Mouse (Mus musculus) embryo, embryonic 9.5 days (tissue): ENCODE measurements around the gene Irf2bpl.

ENCODE experiments used
- DNase-seq: peaks from one replicate; pipeline ENCODE4 v3.0.0-alpha.2; 2017; ENCODE audit errors: extremely low spot score

Irf2bpl gene

DNA sequence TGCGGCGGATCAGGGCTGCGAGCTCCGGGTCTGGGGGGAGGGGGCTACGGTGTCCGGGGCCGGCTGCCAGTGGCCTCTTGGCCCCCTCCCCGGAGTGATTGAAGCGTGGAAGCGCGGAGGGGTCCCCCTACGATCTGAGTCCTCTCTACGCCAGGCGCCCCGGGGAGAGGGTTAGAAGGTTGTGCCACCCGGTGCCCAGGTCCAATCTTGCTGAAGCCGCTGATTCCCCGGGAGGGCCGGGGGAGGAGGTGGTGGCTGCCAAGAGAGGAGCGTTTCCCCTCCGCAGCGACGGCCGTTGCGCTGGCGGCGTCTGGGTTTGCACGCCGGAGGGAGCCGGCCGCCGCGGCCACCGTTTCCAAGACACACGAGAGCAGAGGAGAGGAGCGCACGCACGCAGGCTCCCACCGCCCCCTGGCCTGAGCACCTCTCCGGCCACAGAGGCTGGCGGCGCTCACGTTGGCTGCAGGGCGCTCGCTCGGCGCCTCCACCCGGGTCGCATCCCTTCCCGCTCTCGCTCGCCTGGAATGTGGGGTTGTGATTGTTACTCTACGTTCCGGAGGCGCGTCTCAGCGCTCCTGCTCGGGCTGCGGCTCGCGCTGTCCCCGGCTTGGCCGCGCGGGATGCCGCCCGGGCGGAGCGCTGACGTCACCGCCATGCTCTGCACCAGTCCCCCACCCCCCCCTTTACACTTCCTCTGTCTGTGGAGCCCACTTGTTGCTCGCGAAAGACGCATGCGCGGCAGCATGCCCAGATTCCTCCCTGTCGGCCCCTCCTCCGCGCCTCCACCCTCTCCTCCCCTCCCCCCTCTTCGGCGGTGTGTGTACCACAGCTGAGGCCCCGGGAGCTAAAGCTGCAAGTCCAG, at the start of gene Irf2bpl:
Irf2bpl (minus strand) TSS at position 602 of the 862 bp plus-strand sequence.
- DNase-seq = peak; percentile 98

DNA sequence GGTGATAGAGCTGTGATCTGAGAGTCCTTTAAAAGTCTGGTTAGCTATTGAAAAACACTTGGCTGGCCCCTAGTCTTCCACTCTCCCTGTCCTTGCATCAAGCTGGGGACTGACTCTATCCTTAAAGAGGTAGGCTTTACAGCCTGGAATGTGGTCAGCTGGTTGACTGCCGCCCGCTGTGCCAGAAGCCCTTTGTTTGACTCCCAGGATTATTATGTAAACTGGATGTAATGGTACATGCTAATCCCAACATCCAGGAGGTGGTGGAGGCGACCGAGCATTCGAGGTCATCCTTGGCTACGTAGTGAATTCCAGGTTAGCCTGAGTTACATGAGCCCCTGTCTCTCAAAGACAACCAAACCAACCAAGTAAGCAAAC, 48.0 kb upstream of the Irf2bpl start:
- DNase-seq = no peak

DNA sequence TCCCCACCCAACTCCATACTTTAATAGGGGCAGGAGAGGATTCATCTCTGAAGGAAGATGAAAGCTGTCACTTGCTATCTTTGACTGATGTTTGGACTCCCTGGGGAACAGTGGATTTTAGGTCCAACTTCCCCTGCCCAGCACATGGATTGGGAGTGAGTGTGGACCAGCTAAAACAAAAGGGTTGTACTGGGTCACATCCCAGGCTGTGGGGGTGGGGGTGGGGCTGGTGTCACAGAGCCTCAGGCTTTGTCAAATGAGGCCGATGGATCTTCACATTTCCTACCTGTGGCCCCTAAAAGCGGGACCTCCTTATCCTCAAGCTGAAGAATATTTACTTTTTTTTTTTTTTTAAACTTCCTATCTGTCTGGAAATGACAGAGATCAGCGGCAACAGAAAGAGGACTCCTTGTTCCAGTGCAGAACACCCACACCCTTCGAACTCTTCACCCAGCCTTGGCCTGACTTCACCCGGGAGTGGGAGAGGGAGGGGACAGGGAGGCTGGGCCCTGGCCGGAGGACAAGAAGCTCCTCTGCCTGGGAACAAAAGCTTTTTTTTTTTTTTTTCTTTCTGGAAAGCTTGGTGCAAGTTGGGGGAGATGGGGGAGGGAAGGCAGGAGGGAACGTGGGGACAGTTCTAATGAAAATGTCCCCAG, 47.4 kb upstream of the Irf2bpl start:
- DNase-seq = peak; percentile 23

DNA sequence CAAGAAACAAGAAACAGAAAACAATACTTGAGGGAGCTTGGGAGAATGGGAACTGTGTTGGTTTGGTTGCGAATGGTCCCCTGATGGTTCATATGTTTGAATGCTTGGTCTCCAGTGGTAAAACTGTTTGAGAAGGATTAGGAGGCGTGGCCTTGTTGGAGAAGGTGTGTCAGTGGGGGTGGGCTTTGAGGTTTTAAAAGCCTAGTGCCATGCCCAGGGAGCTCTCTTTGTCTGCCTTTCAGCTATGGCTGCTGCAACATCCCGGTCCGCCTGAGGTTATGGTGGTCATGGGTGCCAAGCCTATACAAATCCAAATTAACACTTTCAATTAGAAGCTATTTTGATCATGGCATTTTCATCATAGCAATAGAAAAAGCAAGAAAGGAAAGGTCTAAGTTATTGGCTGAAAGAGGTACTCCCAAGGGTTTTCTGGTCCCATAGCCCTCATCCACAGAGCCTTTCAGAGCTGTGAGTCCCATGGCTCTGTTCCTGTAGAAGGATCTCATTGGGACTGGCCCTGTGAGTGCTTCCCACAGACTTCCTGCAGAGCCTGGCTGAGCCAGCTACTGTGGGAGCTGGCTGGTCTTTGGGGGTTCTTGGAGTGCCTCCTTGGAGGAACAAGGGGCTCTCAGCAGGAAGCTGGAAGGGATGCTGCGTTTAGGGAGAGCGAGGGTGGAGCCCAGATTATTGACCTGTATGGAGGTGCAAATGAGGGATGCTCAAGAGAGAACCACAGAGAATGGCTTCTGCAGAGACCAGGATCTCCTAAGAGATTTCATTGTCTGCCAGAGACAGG, 46.5 kb upstream of the Irf2bpl start:
- DNase-seq = no peak

DNA sequence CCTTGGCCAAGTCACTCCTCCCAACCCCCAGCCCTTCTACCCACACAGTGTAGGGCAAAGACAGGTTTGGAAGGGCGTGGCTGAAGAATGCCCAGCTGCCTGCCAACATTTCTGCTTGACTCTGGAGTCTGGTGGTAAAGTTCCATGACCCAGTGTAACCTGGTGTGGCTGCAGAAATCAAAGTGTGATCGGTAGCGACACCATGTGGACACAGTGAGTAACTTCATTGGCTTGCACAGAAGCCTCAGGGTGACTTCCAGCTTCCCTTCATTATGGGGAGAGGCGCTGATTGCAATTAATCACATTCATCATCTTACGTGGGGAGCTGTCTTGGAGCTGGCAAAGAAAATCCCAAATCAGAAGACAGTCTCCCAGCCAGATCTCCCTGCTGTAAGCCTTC, 39.2 kb upstream of the Irf2bpl start:
- DNase-seq = peak; percentile 68

DNA sequence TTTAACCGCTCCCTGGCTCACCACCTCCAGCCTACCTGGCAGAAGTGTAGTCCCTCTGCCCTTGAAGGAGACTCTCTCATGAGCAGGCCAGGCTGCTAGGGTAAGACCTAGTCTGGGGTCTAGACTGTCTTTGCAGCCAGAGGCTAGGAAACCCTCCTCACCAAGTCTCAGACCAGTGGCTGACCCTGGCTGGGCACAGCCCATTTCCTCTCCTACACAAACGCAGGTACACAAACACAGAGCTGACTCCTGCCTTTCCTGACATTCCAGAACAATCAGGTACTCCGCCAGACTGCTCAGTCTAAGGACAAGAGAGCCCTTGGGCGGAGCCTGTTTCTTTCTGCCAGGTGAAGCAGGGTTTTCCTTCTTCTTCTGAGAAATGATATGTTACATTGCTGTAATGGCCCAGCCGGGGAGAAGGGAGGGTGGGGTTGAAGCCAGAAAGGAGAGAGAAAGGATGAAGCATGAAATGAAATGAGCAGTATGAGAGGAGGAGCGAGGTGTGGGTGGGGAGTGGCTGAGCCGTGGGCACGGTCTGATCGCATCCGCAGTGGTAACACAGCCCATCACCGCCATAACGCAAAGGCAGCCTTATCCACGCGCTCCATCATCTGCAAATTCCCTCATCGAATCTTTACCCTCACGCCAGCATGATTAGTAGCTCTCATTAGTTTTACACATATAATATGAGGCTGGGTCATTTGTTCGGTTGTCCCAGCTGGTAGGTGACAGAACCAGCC, 34.6 kb upstream of the Irf2bpl start:
- DNase-seq = no peak

DNA sequence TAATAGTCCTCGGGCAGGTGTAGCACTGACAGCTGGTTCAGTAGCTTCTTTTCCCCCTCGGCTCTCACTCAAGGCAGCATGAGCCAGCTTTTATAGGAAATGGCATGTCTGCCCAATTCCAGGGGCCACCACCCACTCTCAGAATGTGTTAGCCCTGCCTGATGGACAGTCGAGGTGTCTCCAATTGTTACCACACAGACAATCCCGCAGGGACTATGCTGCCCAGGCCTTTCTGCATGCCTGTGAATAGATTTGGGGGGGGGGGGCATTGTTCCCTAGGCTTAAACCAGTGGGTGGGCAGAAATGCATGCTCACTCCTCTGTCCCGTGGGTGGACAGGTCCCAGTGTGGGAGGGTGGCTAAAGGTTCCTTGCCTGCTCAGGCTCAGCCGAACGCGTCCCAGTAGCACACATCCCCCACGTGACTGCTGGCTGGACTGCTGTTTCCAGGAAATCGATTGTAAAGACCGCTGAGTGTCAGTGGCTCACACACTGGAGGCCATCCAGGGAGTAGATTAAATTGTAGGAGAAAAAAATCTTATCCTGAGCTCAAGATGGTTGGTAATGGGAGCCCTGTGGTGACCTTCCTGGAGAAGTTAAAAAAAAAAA, 33.9 kb upstream of the Irf2bpl start:
- DNase-seq = no peak

DNA sequence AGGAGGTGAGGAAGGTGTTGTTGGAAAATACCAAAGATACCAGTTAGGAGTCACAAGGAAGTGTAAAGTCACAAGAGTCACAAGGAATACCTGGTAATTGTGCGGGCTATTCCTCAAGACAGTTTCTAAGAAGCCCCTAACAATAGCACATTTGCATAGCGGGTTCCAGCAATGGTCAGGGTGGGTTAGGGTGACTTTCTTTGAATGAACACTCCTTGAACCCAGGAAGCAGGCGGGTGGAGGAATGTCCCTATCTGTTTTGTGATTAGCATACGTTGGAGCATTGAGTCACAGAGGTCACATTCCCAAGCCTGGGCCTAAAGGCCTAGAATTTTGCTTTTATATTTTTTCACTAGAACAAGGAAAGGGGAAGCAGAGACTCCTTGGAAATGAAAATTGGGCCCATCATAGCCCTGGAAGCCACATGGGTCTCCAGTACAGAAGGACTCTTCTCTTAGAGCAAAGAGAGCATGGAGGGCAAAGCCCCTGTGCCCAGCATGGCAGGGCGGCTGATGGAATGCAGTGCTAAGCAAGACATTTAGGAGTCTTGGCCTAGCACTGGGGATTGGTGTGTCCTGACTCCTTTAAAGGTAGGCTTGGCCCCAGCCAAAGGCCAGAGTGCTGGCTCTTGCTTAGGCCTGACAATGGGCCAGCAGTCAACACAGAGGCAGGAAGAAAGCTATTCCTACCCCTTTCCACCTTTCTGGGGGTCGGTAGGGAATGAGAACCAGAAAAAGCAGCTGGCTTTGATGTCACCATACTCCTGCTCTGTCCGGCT, 32.4 kb upstream of the Irf2bpl start:
- no peak for DNase-seq

DNA sequence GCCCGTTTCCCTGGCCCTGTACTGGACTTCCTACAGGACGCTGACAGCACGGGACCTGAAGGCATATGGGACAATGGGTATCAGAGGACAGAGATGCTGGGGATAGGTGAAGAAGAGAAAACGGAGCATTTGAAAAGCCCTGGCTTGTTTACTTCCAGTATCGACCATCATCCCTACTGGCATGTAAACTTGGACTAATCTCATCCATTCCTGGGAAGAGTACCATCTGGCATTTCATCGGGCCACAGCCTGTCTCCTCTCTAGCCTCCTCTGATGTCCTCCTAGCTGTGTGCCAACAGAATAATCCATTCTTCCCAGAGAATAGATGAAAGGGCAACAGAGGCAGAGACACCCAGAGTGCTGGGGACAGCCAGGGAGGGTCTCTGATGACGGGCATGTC, 31.0 kb upstream of the Irf2bpl start:
- no peak for DNase-seq

DNA sequence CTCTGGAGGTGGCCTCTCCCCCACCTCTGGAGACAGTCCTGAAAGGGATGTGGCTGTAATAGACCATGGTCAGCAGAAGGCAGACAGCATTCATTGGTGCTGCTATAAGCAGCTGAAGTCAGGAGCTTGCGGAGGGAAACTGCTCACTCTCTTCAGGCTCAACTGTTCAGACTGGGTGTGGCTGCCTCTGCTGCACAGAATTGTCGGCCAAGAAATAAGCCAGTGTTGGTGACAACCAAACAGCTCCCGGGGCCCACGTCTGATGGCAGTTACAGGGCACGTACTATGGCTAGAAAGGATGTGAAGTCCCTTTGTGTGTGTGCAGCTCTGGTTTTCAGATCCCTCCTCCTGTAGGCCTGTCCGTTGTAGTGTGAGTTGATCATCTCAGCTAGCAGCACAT, 30.2 kb upstream of the Irf2bpl start:
- no peak for DNase-seq

DNA sequence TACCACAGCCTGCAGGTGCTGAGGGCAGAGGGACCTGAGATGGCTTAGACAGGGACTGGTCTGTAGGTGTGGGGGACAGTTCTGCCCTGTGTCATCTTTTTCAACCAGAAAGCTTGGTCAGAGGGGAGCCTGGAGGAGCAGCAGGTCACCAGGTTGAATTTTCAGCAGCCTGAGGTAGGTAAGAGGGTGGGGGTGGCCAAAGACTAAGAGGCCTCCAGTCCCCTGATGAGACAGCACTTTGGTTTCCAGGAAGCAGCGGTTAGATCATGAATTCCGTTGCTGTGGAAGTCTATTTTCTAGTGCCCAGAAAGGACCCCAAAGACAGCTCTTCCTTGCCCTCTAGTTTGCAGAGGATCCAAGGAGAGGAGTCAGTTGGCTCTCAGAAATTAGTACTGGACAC, 29.8 kb upstream of the Irf2bpl start:
- no peak for DNase-seq

DNA sequence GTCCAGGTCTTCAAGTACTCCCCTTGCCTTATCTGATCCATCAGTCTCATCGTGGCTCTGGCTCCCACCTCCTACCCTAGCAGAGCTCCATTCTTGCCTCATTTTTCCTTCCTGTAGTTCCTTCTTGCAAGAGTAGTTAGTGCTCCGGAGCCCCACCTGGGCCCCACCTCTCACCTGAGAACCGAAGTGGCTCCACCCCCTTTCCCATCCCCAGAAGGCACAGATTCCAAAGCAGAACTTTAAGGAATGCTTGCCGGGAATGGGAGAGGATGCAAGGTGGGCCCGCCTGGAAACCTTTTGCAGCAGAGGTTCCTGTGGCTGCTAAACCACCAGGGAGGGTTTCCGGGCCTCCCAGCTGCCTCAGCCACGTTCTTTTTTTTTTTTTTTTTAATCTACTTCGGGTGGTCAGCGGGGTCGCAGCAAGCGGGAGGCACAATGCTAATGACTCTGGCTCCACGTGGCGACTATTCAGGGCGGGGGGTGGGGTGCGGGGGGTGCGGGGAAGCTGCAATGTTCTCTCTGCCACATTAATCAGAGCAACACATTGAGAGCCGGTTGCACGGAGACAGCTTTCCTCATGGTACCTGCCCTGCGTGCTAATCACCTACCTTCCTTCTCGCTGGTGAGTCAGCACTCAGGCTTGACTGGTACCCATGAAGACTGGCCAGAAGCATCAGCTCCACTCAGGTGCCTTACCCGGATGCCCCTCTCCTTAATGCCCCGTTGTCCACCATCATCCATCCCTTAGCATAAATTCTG, 27.9 kb upstream of the Irf2bpl start:
- DNase-seq = no peak

DNA sequence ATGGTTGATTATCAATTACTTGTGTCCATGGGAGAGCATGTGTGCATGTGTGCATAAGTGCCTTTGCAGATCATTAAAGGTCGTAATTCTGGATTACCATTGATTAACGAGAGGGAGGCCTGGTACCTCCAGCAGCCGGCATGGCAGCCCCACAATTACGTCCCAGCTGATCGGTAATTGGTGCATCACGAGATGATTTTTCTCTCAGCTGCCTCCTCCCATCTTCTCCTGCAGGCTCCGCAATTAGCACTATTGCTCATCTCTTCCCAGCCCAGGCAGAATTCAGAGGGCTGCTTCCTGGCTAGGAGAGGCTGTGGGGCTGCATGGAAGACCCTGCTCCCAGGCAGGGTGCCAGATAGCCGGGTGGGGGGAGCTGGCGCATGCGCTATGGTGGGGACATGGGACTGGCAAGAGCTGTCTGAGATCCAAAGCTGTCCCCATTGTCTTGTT, 26.9 kb upstream of the Irf2bpl start:
- no peak for DNase-seq

DNA sequence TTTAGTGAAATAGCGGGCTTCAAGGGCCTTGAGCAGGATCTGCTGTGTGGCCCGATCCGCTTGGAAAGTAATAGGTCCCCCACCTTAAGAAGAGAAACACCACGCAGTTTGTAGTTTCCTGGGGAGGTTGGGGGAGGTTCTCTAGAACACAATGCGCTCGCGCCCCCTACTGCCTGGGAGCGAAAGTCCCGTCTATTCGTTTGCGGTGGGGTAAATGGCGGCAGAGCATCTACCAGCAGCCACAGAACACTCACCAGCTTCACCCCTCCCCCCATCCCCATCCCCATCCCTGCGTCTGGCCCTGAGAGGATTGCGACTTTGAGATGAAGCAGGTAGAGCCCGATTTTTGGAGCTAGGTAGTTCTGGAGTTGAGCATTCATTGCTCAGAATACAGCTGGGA, 21.8 kb upstream of the Irf2bpl start:
- peak; percentile 81 for DNase-seq

DNA sequence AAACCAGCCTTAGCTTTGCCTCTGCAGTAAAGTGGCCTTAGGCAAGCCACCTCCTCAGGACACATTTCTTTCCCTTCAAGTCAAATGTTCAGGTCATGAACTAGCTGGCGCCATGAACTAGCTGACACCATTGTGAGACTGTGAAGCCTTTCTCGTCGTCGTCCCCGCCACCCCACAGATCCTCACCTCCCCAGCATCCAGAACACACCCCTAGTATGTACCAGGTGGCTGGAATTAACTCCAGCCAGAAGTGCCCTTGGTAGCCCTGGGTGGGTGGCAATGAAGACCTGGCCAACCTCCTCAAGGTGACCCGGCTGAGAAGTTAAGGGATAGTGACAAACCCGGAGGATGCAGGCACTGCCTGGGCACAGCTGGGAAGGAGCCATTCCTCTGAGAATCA, 21.3 kb upstream of the Irf2bpl start:
- no peak for DNase-seq

DNA sequence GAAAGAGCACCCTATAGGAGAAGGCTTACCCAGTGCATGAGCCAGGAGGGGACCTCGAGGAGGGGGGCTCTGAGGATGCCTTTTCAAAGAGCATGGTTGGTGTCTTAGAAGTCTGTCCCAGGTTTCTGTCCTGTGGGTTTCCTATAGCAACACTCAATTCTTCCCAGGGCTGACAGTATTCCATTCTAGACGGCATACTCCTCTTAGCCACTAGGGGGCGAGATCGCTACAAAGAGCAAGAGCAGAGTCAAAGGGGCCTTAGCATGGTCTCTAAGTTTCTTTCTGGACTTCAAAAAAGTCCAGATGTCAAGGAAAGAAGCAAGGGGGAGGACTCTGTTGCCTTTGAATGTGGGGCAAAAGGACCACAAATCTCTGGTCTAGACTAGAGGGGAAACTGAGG, 20.6 kb upstream of the Irf2bpl start:
- DNase-seq = no peak

DNA sequence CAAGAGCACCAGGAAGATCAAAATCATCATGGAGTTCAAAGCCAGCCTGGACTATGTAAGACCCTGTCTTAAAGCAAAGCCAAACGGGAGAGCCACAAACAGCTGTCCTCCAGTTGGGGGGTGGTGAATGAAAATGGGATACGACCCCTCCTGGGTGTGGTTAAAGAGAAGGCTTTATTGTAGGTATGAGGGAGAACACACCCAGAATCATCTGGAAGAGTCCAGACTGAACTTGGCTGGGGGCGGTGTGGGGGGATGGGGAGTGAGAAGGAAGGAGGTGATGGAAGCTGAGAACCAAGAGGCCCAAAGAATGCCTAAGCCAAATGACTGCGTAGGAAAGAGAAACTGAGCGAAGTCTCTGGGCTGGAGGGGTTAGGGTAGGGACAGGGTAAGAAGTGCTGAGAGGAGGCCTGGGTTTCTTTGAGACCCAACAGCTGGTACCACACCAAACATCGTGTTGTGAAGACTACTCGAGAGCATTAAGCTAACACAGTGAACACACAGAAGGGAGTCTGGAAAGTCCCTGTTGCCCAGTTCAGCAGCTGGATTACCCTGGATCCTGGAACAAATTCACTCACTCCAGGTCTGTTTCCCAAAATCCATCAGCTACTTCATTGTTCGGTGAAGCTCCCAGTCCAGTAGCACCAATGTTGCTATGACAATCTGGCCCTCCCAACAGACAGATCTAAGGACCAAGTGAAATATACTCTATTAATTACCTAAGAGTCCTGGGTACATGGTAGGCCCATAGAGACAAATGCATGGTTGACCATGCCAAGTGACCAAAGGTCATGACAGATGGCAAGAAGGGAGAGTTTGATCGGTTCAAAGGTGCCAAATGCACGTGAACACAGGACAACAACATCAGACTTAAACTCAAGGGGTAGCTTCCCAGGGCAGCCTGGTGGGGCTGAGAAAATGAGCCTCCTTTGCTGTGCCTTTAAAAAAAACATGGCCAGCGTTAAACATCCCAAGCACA, 19.5 kb upstream of the Irf2bpl start:
- no peak for DNase-seq

DNA sequence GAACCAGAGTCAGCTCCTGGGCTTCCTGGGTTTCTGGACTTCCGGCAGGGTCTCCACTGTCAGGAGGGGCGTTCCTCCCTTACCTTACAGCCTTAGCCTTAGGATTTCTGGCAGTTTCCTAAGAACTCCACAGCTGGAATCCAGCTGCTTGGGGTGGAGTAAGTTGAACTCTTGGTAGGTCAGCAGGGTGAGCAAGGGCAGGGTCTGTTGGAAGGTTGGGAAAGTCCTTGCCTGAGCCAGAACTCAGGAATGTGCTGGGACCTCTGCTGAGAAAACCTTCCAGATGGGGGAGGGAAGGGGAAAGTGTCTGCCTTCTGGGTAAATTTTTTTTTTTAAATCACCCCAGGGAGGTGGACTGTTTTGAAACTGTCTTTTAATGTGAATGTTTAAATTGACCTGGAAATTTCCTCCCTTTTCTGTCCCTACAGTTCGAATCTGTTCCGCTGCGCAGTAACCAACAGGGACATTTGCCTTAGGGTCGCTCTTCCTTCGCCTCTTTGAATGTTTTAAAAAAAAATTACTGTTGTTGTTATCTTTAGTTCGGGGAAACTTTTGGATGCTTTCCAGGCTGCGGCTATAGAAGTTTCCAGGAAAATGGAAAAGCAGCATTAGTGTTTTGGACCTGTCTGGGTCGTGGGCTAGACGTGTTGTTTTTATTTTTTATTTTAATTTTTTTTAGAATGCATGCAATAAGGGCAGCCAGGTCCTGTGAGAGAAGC, 15.0 kb upstream of the Irf2bpl start:
- DNase-seq = no peak
